Mouse (Mus musculus): ENCODE results near the gene Tmem45a.
"Not testable (repeated sequence)": the region's sequence is repeated elsewhere in the genome, so short reads cannot be mapped to it uniquely, and the experiment has no call there.

Tmem45a gene

GRCm38 (mm10) chr16:56885824-56886615 is at the start of gene Tmem45a:
Tmem45a (minus strand) TSS chr16:56886166.
- DNase-seq: peak; percentile 67

DNA sequence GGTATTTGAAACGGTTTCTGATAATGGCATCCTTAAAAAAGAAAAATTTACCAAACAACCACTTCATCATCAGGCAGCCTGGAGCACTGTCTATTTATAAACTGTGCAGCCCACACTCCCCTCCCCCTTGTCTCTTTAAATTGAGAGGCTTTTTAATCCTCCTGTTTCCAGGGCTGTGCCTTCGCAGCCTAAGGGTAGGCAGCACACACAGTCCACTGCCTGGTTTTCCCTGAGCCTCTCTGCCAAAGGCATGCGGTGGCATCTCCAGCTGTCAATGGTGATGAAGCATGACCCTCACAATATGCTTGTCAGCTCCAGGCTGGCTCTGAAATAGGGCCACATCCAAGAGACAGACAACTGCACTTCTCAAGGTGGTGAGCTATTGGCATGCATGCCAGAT is 42.1 kb upstream of the Tmem45a start, which contains the start of gene Lnp1:
Gene Lnp1 (minus strand): TSS at position 39 of the 400 bp plus-strand sequence.
- DNase-seq: no peak

- no peak for DNase-seq
Observed at GRCm38 (mm10) chr16:56920102-56920657, 34.2 kb upstream of the Tmem45a start.

DNA sequence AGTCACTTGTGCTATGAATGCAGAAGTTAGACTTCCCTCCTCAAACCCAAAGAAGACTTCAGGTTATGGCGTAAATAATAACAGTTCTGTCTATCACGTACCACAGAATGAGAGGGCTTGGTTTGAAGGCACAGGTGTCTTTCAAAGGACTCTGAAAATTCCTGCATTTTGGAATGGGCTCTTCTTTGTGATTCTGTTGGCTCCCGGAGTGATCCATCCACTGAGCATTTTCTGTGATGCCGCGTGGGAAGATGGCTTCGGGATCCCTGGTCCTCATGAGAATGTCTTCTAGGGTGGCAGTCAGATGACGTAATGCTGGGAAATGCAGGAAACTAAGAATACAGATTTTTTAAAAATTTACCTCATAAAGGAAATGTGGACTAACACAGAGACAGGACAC is 31.3 kb upstream of the Tmem45a start:
- DNase-seq: no peak

DNA sequence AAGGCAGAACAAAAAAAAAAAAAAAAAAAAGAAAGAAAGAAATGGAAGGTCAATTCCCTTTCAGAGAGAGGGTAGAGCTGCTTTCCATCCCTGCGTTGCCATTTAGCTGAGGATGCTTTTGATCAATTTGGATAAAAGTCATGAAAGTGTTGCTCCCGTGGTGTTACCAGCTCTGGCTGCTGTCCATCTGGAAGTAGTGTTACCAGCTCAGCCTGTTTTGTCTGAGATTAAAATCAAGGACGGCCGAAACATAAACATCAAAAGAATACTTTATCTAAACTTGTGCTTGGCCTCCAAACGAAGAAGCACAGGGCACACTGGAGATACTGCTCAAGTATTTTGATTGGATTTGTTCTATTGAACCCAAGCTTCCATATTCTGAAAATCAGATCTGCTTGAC is 23.0 kb upstream of the Tmem45a start:
- no peak for DNase-seq

DNA sequence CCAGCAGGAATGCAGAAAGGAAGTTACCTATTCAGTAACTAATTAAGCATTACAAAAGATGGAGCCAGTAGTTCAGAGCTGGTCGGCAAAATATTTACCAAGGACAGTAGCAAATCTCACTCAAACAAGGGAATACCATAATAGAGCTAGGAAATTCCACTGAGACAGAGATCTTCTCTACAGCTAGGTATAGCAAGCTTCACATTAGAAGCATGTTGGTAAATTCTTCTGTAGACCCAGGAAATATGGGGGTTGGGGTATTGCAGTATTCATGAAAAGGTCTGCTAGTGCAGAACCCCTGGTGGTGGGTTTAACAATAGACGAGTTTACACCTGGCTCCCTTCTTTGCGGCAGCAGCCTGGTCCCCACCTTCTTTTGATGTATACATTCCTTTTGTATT is 16.2 kb upstream of the Tmem45a start:
- DNase-seq: not testable (repeated sequence)

DNA sequence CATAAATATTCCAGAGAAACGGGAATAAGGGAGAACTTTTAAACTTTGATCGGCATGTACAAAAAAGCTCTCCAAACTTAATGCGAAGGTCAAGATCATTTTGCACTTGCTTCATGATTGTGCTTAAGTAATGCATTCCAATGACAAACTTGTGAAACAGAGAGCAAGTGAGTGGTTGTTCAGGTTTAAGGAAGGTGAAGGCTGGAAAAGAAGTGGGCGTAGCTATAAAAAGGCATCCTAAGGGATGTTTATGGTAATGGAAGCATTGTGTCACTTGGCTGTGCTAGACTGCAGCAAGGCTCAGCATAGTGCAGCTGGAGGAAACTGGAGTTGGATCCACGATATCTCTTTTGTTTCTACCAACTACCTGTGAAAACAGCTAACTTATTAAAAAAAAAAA is 5.6 kb upstream of the Tmem45a start:
- no peak for DNase-seq

GRCm38 (mm10) chr16:56886616-56887116 is 700 bp upstream of the Tmem45a start:
- DNase-seq: no peak

- no peak for DNase-seq
Observed at GRCm38 (mm10) chr16:56884811-56885210, 1.2 kb downstream of the Tmem45a start.

GRCm38 (mm10) chr16:56873410-56873809 is 12.6 kb downstream of the Tmem45a start:
- DNase-seq: no peak

GRCm38 (mm10) chr16:56870458-56870857 is 15.5 kb downstream of the Tmem45a start:
- no peak for DNase-seq

DNA sequence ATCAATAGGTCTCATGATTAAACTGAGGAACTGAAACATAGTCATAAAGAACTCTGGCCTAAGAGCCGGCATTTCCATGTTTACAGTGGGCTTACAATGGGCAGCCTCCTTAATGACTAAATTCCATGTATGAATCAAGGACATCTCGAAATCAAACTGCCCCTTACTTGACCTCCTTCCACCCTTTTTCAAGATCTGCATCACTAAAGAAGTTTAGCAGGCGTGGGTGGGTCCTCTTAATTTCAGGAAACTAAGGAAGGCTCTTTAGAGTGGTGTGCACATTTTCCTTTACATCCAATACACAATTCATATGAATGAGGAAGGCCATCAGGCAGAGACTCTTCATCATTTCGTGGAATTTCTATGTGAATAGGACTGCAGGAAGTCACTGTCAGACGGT is 17.6 kb downstream of the Tmem45a start:
- no peak for DNase-seq

- DNase-seq: no peak
Observed at GRCm38 (mm10) chr16:56867591-56867990, 18.4 kb downstream of the Tmem45a start.

DNA sequence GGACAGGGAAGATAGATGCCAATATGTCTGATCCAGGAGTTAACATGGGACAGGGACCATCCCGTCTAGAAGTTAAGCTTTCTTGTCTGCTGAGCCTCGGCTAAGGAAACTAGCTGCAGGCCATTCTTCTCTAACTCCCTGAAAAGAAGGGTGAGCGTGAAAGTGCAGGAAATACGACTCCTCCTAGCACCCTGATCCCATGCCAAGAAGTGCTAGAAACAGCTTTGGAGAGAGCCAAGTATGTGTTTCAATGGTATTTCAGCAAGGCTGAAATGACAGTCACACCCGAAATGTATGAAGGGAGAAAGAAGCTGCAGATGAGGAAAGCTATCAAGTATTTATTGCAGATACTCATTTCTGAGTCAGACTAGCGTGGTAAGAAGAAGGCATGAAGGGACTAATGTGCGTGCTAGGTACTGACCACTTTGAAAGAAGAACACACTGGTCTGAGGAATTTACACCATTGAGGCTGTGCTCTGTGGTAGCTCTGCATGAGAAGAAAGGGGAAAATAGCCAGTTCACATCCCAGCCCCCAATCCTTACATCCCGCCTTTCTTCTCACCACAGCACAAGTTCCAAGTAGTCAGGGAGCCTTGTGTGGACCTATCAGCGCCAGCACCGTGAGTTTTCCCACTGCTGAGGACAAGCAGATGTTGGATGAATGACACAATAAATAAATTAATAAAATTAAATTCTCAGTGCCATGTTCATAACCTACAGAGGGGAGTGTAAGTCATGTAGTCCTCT is 33.0 kb downstream of the Tmem45a start:
- DNase-seq: no peak

DNA sequence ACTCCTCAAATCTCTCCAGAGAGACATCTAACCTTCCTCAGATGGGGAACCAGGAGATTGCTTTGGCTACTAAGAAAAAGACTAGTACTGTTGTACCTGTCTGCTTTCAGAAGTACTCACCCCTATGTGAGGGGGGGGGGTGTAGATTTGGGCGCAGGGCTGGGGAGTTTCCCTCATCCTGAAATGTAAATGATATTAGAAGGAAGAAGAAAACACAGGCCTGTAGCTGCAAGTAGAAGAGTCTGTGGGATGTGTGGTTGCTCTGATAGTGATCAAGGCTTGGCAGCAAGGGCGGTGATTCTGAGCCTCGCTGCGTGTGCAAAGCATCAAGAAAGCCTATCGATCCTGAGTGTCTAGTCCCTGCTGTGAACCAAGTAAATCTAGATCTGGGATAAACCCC is 43.0 kb downstream of the Tmem45a start:
- DNase-seq: no peak

DNA sequence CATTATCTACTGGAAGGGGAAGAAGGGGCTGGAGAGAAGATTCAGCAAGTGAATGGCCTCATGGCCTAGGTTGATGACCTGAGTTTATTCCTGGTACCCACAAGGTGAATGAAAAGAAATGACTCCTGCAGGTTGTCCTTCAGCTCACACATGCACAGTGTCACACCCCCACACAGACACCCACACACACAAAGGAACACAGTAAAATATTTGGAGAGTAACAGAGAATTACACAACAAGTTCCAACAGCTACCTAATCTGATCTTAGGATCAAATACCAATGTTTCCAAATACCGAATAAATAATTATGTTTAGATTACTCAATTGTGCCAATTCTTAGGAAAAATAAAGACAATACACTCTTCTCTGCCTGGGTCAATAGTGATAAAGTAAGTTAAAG is 52.7 kb downstream of the Tmem45a start:
- no peak for DNase-seq

DNA sequence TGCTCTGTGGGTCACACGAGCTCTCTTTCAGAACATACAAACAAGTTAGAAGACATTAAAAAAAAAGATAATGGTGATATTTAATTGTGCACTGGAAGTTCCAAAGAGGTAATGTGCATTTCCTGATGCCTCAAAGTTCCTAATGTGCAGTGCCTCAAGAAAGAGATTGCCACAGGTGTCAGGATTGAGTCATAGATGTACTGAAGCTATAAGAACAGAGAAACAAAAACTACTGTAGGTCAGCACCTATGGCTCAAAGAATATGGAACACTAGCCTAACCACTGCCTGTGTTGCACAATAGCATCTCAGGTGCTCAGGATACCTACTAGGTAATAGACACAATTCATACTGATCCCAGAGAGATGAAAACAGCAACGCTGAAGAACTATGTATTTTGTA is 54.0 kb downstream of the Tmem45a start:
- DNase-seq: no peak

DNA sequence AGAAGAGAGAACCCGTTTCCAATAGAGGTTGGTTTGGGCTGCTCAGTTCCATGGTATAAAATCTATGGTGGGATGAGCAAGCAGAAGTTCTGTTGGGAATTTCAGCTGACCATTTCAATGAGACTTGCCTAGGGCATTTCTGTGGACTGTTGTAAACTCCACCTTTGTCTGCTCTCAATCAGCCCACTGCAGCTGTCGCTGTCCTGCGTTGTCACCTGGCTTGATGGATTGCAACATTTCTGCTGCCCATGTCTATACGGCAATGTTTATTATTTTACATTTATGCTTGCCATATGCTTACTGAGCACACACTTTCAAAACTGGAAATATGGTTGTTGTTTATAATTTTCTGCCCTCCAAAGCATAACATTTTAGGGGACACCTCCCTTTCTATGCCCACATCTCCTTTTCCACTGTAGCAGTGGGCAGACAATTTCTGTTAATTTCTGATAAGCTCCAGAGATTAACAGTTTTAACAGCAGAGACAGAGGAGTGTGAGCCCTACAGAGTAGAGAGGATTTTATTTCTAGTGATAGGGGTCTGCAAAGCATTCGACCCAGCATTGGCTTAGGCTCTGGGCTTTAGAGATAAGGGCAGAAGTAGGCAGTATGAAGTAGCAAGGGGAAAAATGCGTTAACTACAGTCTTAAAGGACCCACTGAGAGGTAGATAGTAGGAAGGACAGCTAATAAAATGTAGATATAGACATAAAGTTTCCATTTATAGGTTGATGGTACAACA is 84.4 kb downstream of the Tmem45a start:
- no peak for DNase-seq

DNA sequence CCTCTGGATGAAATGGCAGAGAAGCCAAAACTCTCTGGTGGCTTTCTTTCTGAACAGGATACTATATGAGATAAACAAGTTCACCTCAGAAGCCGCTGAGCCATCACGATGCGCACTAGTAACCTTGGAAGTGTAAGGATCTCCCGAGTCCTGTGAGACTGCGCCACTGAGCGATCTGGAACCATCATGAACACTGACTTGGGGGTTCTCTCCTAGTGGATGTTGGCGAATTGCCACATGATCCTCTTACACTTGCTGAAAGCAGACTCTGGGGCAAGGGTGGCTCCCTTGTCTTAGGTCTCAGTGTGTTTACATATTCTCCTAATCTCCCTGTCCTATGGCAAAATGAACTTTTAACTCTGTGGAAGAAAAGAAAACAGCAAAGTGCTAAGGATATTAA is 85.0 kb downstream of the Tmem45a start:
- DNase-seq: no peak

DNA sequence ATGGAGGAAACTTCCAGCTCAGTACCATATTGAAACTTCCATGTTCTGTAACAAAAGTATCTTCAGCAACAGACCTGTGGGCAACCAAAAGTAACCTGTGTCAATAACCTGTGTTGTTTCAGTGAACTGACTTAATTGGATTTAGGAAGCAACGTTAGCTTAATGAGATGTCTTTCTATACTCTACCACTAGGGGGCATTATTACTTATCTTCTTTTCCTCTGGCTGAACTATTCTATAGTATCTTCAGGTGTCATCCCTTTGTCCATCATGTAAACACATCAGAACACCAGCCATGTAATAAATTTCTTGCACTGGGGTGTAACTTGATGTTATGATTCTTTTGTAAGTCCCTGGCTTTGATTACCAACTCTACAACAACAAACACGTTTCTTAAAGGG is 85.5 kb downstream of the Tmem45a start:
- no peak for DNase-seq

- DNase-seq: no peak
Observed at GRCm38 (mm10) chr16:56799541-56800029, 86.4 kb downstream of the Tmem45a start.

DNA sequence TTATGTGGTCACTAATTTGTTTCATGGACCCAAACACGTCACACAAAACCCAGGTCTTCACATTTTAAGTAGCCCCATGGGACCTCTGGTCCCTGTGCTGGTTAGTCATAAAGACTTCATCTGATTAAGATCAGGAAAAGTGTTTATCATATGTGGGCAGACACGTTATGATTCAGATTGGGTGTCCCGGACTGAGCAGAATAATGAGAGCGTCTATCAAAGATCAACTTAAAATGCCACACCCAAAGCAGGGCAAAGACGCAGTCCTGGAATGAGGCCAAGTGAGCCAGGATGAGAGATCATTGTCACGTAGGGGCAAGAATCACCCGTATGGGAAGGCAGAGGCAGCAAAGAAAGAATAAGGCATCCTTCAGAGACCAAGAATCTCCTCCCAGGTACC is 87.1 kb downstream of the Tmem45a start:
- DNase-seq: no peak
